Mouse (Mus musculus): Measurements from ENCODE around the gene Plxnb2. TPM values are rescaled to one million over a fixed set of nuclear protein-coding genes. Genes with fewer than 3 reads are reported as not detected.

Plxnb2 gene
- total and polyA plus RNA-seq, 3 experiments: 0.17 to 0.19 TPM; not detected in 1

DNA sequence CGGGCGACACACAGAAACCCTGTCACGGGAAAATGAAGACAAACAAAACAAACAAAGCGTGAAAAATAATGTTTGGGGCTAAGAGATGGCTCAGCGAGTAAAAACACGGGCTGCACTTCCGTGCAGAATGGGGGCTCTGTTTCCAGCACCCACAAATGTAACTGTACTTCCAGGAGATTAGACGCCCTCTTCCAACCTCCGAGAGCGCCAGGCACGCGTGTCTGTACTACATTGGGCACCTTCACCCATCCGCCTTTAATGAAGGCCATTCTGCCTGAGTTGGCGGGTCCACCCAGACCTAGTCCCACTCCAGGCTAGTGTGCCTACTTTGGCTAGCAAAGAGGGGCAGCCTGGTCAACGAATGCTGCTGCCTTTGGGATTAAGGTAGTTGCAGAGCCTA, 16.5 kb upstream of the Plxnb2 start:
- Histone ChIP-seq H3K9ac (ENCODE audit: control insufficient read depth, low read depth, low read length, poor library complexity, severe bottlenecking) (peak overlapping the region; percentile 100), H3K27ac (ENCODE audit: control insufficient read depth, low read depth, low read length) (peak overlapping the region; percentile 10; the same call in 1 of the 2 replicates), H3K79me2 (ENCODE audit: control insufficient read depth, insufficient read depth, low read length, poor library complexity) (peaks cover 10% of the 10 kb centered on the region; the same call in 1 of the 2 replicates), H3K36me3 (ENCODE audit: control insufficient read depth in 1 of 2, insufficient read depth in 2 of 2, low read length in 2 of 2) (peaks cover 0 to 10% of the 10 kb centered on the region in 2 experiments; a peak in 2 of 4 replicates), H3K4me1 (ENCODE audit: control insufficient read depth in 1 of 2, insufficient read depth in 2 of 2, low read length in 2 of 2) (peaks cover 0 to 13% of the 10 kb centered on the region in 2 experiments; a peak in 2 of 4 replicates), H3K4me3 (ENCODE audit: control insufficient read depth in 1 of 2, insufficient read depth in 1 of 2, low read depth in 2 of 2, low read length in 2 of 2) (peak overlapping the region; percentile 58 to 99), H3K9me3 (replicated peaks; ENCODE audit: insufficient read depth, low read length) (no peaks in the 10 kb centered on the region), H3K27me3 (ENCODE audit: control insufficient read depth in 1 of 2, insufficient read depth in 2 of 2, low read length in 2 of 2) (no peaks in the 10 kb centered on the region)
- no peak for DNase-seq (ENCODE audit: low read depth, low spot score)
- TF ChIP-seq MXI1 (IDR thresholded peaks at IDR 0.05; ENCODE audit: low read depth, low read length) (no peak), HCFC1 (IDR thresholded peaks at IDR 0.05; ENCODE audit: low read depth, low read length) (no peak), TAL1 (IDR thresholded peaks at IDR 0.05; ENCODE audit: low read length) (no peak), USF2 (IDR thresholded peaks at IDR 0.05; ENCODE audit: borderline replicate concordance in 1 of 2, insufficient read depth in 1 of 2, low read depth in 1 of 2, low read length in 2 of 2) (no peak), UBTF (IDR thresholded peaks at IDR 0.05; ENCODE audit: borderline replicate concordance, insufficient read depth, low read depth, low read length) (no peak), MYC (IDR thresholded peaks at IDR 0.05; ENCODE audit: low read depth, low read length) (no peak), KAT2A (conservative IDR thresholded peaks at IDR 0.05; ENCODE audit: low read depth, low read length) (no peak), SIN3A (IDR thresholded peaks at IDR 0.05; ENCODE audit: low read length) (no peak), ZC3H11A (IDR thresholded peaks at IDR 0.05; ENCODE audit: low read depth, low read length) (no peak), ZKSCAN1 (IDR thresholded peaks at IDR 0.05; ENCODE audit: low read depth, low read length) (no peak), TCF12 (IDR thresholded peaks at IDR 0.05; ENCODE audit: low read depth, low read length) (no peak), CHD2 (IDR thresholded peaks at IDR 0.05; ENCODE audit: low read length) (no peak)

DNA sequence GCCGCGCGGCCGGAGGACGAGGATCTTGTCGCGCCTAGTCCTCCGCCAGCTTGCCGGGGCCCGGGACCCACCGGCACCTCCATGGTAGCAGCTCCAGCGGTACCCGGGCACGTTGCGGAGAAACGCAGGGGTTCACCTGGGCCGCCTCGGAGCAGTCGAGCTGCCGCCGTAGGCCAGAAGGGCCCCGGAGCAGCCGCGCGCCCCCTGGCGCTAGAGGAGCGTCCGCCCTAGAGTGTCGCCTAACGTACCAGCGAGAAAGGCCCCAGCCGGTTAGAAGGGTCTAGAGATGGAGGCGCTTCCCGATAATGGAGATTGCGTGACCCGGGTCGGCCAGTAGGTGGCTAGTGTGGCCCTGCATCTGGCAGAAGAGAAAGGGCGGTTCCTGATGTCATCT, 15.7 kb upstream of the Plxnb2 start, which contains the start of gene Dennd6b:
Gene Dennd6b, minus strand, starts transcription at position 184 of the 394 bp plus-strand sequence.
- peak within 1 kb of the TSS; percentile 73 to 99 for H3K4me3 ChIP-seq (ENCODE audit: control insufficient read depth in 1 of 2, insufficient read depth in 1 of 2, low read depth in 2 of 2, low read length in 2 of 2)
- H3K4me1 ChIP-seq (ENCODE audit: control insufficient read depth in 1 of 2, insufficient read depth in 2 of 2, low read length in 2 of 2): peaks cover 0 to 13% of the 10 kb centered on the region in 2 experiments; a peak in 2 of 4 replicates
- H3K9ac ChIP-seq (ENCODE audit: control insufficient read depth, low read depth, low read length, poor library complexity, severe bottlenecking): peak within 1 kb of the TSS; percentile 100
- peak; percentile 98 for DNase-seq (ENCODE audit: low read depth, low spot score)
- no peaks in the 10 kb centered on the region for H3K27me3 ChIP-seq (ENCODE audit: control insufficient read depth in 1 of 2, insufficient read depth in 2 of 2, low read length in 2 of 2)
- H3K79me2 ChIP-seq (ENCODE audit: control insufficient read depth, insufficient read depth, low read length, poor library complexity): peaks cover 10% of the 10 kb centered on the region; the same call in 1 of the 2 replicates
- H3K9me3 ChIP-seq (replicated peaks; ENCODE audit: insufficient read depth, low read length): no peaks in the 10 kb centered on the region
- H3K27ac ChIP-seq (ENCODE audit: control insufficient read depth, low read depth, low read length): peak within 1 kb of the TSS; percentile 94
- H3K36me3 ChIP-seq (ENCODE audit: control insufficient read depth in 1 of 2, insufficient read depth in 2 of 2, low read length in 2 of 2): peaks cover 0 to 10% of the 10 kb centered on the region in 2 experiments; a peak in 2 of 4 replicates
- TF ChIP-seq ELF1 (IDR thresholded peaks at IDR 0.05; ENCODE audit: low read depth, low read length) (peak; percentile 83), SIN3A (IDR thresholded peaks at IDR 0.05; ENCODE audit: low read length) (peak; percentile 83), NRF1 (IDR thresholded peaks at IDR 0.05; ENCODE audit: insufficient read depth, low read depth, low read length, poor library complexity, severe bottlenecking) (no peak), CTCF (IDR thresholded peaks at IDR 0.05 in 2 of 3, conservative IDR thresholded peaks at IDR 0.05 in 1 of 3; ENCODE audit: control insufficient read depth in 1 of 3, insufficient read depth in 1 of 3, low read depth in 2 of 3, low read length in 3 of 3, poor library complexity in 1 of 3, severe bottlenecking in 1 of 3) (peak; percentile 65 to 97 (median 79)), USF1 (IDR thresholded peaks at IDR 0.05; ENCODE audit: low read depth, low read length) (no peak), POLR2A (IDR thresholded peaks at IDR 0.05; ENCODE audit: control insufficient read depth in 1 of 2, insufficient read depth in 1 of 2, low read depth in 1 of 2, low read length in 2 of 2, poor library complexity in 1 of 2) (peak; percentile 13 to 72), BHLHE40 (IDR thresholded peaks at IDR 0.05; ENCODE audit: borderline replicate concordance, low read depth, low read length) (no peak), ZMIZ1 (IDR thresholded peaks at IDR 0.05; ENCODE audit: low read depth, low read length) (no peak), E2F4 (IDR thresholded peaks at IDR 0.05; ENCODE audit: borderline replicate concordance, low read depth, low read length) (no peak), USF2 (IDR thresholded peaks at IDR 0.05; ENCODE audit: borderline replicate concordance in 1 of 2, insufficient read depth in 1 of 2, low read depth in 1 of 2, low read length in 2 of 2) (no peak), MAZ (IDR thresholded peaks at IDR 0.05; ENCODE audit: low read depth, low read length) (no peak), ZC3H11A (IDR thresholded peaks at IDR 0.05; ENCODE audit: low read depth, low read length) (no peak), NELFE (IDR thresholded peaks at IDR 0.05; ENCODE audit: low read depth, low read length) (no peak), MEF2A (IDR thresholded peaks at IDR 0.05; ENCODE audit: extremely low read depth, insufficient replicate concordance, low read depth, low read length, poor library complexity, severe bottlenecking) (no peak), CHD1 (IDR thresholded peaks at IDR 0.05; ENCODE audit: low read depth, low read length) (no peak), JUND (IDR thresholded peaks at IDR 0.05; ENCODE audit: low read depth, low read length) (no peak), HCFC1 (IDR thresholded peaks at IDR 0.05; ENCODE audit: low read depth, low read length) (peak; percentile 91), CHD2 (IDR thresholded peaks at IDR 0.05; ENCODE audit: low read length) (no peak), UBTF (IDR thresholded peaks at IDR 0.05; ENCODE audit: borderline replicate concordance, insufficient read depth, low read depth, low read length) (no peak), MYC (IDR thresholded peaks at IDR 0.05; ENCODE audit: low read depth, low read length) (peak; percentile 81; the same call in 1 of the 2 replicates), POLR2AphosphoS2 (IDR thresholded peaks at IDR 0.05; ENCODE audit: low read length) (no peak), MAX (IDR thresholded peaks at IDR 0.05; ENCODE audit: low read length) (no peak), TBP (IDR thresholded peaks at IDR 0.05; ENCODE audit: low read depth, low read length) (peak; percentile 56), MYB (IDR thresholded peaks at IDR 0.05; ENCODE audit: low read depth, low read length) (no peak), ZKSCAN1 (IDR thresholded peaks at IDR 0.05; ENCODE audit: low read depth, low read length) (no peak)

All from MEL (cell line).